28 mouse cellular contexts compared by ENCODE assay signal in the genomic region with DNA sequence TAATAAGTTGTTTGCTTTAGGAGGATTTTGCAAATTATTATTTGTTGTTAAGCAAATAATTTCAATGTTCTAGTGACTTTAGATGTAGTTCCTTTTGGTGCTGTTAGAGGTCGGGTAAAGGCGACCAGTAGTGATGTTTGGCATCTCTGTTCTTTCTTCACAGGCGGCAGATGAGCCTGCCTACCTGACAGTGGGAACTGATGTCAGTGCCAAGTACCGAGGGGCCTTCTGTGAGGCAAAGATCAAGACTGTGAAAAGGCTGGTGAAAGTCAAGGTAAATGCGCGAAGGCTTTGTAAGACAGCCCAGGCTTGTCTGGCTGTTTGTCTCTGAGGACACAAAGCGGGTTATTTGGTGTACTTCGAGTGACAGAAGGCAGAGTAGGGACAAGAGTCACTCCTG. TPM values are rescaled to one million over a fixed set of nuclear protein-coding genes. Genes with fewer than 3 reads are reported as not detected.
A peak's percentile ranks its signal among the peaks of the same experiment; 100 is the strongest.
DNase-seq lines count a peak whose midpoint lies in the region; ATAC-seq and TF ChIP-seq lines count a peak whose summit lies in the region.
"Had no signal": no experiment of that assay in that cellular context is flagged by ENCODE, and none has a peak within 500 bp of the region (broad histone marks: within the 10 kb centered on the region; RNA-seq: fewer than 3 reads in every experiment).

No protein-coding gene starts in this region.

- TF ChIP-seq CTCF in intestine, postnatal 0 days (IDR thresholded peaks at IDR 0.05; ENCODE audit: low read depth), result no peak

- no peaks in the 10 kb centered on the region for H3K9me3 ChIP-seq in intestine, embryonic 14.5 days (ENCODE audit: control insufficient read depth, low read length)
- H3K9me3 ChIP-seq in intestine, postnatal 0 days (ENCODE audit: control insufficient read depth), result no peaks in the 10 kb centered on the region
- H3K9me3 ChIP-seq in limb, embryonic 10.5 days (replicated peaks), result no peaks in the 10 kb centered on the region
- H3K9me3 ChIP-seq: embryonic facial prominence, embryonic 10.5 days; embryonic facial prominence, embryonic 13.5 days; forebrain, embryonic 12.5 days; heart, embryonic 12.5 days; heart, embryonic 15.5 days had no signal

- H3K27me3 ChIP-seq in intestine, embryonic 14.5 days (replicated peaks; ENCODE audit: control insufficient read depth, insufficient read depth, low read length), result no peaks in the 10 kb centered on the region
- no peaks in the 10 kb centered on the region for H3K27me3 ChIP-seq in intestine, postnatal 0 days (replicated peaks; ENCODE audit: control insufficient read depth, insufficient read depth, low read length)
- no peaks in the 10 kb centered on the region for H3K27me3 ChIP-seq in limb, embryonic 10.5 days (ENCODE audit: low read depth, poor library complexity, severe bottlenecking)
- H3K27me3 ChIP-seq: embryonic facial prominence, embryonic 13.5 days; forebrain, embryonic 12.5 days; heart, embryonic 12.5 days; heart, embryonic 15.5 days had no signal

- ATAC-seq in intestine, embryonic 14.5 days (replicated peaks; ENCODE audit: low FRiP score, low TSS enrichment, low read depth), result no peak
- no peak for ATAC-seq in intestine, postnatal 0 days
- ATAC-seq: CD4-positive, CD25-positive, alpha-beta regulatory T cell, adult 4 months; forebrain, embryonic 16.5 days; hindbrain, postnatal 0 days; inflammation-experienced regulatory T-cells, adult 6 months had no signal

- H3K36me3 ChIP-seq in intestine, embryonic 14.5 days (ENCODE audit: control insufficient read depth, insufficient read depth, low read length), result peaks cover 50% of the 10 kb centered on the region
- H3K36me3 ChIP-seq in intestine, postnatal 0 days (ENCODE audit: control insufficient read depth, insufficient read depth), result peaks cover 40% of the 10 kb centered on the region
- peaks cover 51% of the 10 kb centered on the region for H3K36me3 ChIP-seq in limb, embryonic 10.5 days

- H3K27ac ChIP-seq in intestine, embryonic 14.5 days (ENCODE audit: low read depth), result no peak overlapping the region
- H3K27ac ChIP-seq in intestine, postnatal 0 days (ENCODE audit: low read depth, low read length), result no peak overlapping the region
- no peak overlapping the region for H3K27ac ChIP-seq in limb, embryonic 10.5 days
- H3K27ac ChIP-seq: embryonic facial prominence, embryonic 10.5 days; embryonic facial prominence, embryonic 13.5 days; forebrain, embryonic 12.5 days; gastrocnemius, adult 2 months; heart, embryonic 15.5 days; hindbrain, embryonic 14.5 days; hindbrain, postnatal 0 days had no signal

- 93% methylated on average over 8 of the region's 8 CpGs for WGBS in intestine, embryonic 14.5 days
- 86% methylated on average over 8 of the region's 8 CpGs for WGBS in intestine, postnatal 0 days
- 93% methylated on average over 8 of the region's 8 CpGs for WGBS in limb, embryonic 10.5 days

- H3K9ac ChIP-seq in intestine, embryonic 14.5 days (ENCODE audit: low read length), result no peak overlapping the region
- no peak overlapping the region for H3K9ac ChIP-seq in intestine, postnatal 0 days (ENCODE audit: low read depth, low read length)
- H3K9ac ChIP-seq: embryonic facial prominence, embryonic 13.5 days; forebrain, embryonic 12.5 days; heart, embryonic 12.5 days; heart, embryonic 15.5 days; hindbrain, embryonic 14.5 days had no signal

- peaks cover 6% of the 10 kb centered on the region for H3K4me1 ChIP-seq in intestine, embryonic 14.5 days (replicated peaks; ENCODE audit: control insufficient read depth, insufficient read depth, low read length)
- no peaks in the 10 kb centered on the region for H3K4me1 ChIP-seq in intestine, postnatal 0 days (replicated peaks; ENCODE audit: control insufficient read depth, insufficient read depth, low read length)
- H3K4me1 ChIP-seq in limb, embryonic 10.5 days, result peaks cover 12% of the 10 kb centered on the region

- DNase-seq in cerebellum, adult 9-10 months, result peak; percentile 36
- no peak for DNase-seq in cerebellum, postnatal 36 days
- peak; percentile 25 to 47 for DNase-seq in cerebellum, postnatal 25 days
- DNase-seq in cerebellum, postnatal 4 days (ENCODE audit: low spot score in 2 of 2), result no peak
- DNase-seq in intestine, embryonic 14.5 days (ENCODE audit: low spot score), result peak; percentile 49
- peak; percentile 10 for DNase-seq in limb, embryonic 10.5 days (ENCODE audit: low spot score)
- DNase-seq in ovary, postnatal 14 days (ENCODE audit: low spot score), result no peak
- DNase-seq: adrenal gland, adult 2 months; adrenal gland, postnatal 14 days; embryo, embryonic 11 days; gastrocnemius, adult 2 months; gastrocnemius, postnatal 14 days; heart, postnatal 10 days; heart, postnatal 4 days; kidney, adult 11 months; kidney, adult 8-10 months had no signal

- H3K4me3 ChIP-seq in intestine, embryonic 14.5 days (ENCODE audit: low read depth, low read length), result no peak overlapping the region
- H3K4me3 ChIP-seq in intestine, postnatal 0 days (ENCODE audit: low read depth, low read length), result no peak overlapping the region
- H3K4me3 ChIP-seq in limb, embryonic 10.5 days, result no peak overlapping the region
- H3K4me3 ChIP-seq: embryonic facial prominence, embryonic 10.5 days; embryonic facial prominence, embryonic 13.5 days; erythroblast, embryonic 14.5 days; forebrain, embryonic 12.5 days; gastrocnemius, adult 2 months; heart, embryonic 12.5 days; heart, embryonic 15.5 days had no signal

- no peak overlapping the region for H3K4me2 ChIP-seq in intestine, embryonic 14.5 days (ENCODE audit: low read length)
- no peak overlapping the region for H3K4me2 ChIP-seq in intestine, postnatal 0 days (replicated peaks; ENCODE audit: low read depth)
- H3K4me2 ChIP-seq: embryonic facial prominence, embryonic 13.5 days; forebrain, embryonic 12.5 days; heart, embryonic 12.5 days; heart, embryonic 15.5 days; hindbrain, embryonic 14.5 days had no signal

RNA-seq across cellular contexts. Expression of gene Arid4a, which starts 3.4 kb away (rescaled TPM):
- 34.6 and 36.8 TPM in 2 replicates for polyA plus RNA-seq in intestine, embryonic 14.5 days (2014; fragmentation: Nextera tagmentation; extraction: Ambion mirVana)
- polyA plus RNA-seq in intestine, postnatal 0 days (2015; fragmentation: Nextera tagmentation; extraction: Ambion mirVana), result 23.2 and 27.4 TPM in 2 replicates
- 24.8 and 31.2 TPM in 2 replicates for polyA plus RNA-seq in limb, embryonic 10.5 days (2016; fragmentation: Nextera tagmentation; extraction: Ambion mirVana)

RNA-seq across cellular contexts. Expression of gene Psma3, which starts 44.8 kb away (rescaled TPM):
- polyA plus RNA-seq in intestine, embryonic 14.5 days (2014; fragmentation: Nextera tagmentation; extraction: Ambion mirVana), result 593 and 604 TPM in 2 replicates
- 365 and 387 TPM in 2 replicates for polyA plus RNA-seq in intestine, postnatal 0 days (2015; fragmentation: Nextera tagmentation; extraction: Ambion mirVana)
- polyA plus RNA-seq in limb, embryonic 10.5 days (2016; fragmentation: Nextera tagmentation; extraction: Ambion mirVana), result 656 and 733 TPM in 2 replicates

Comparison
In these comparisons a context has a peak if more than half of its experiments do, and no peak if none do; other contexts are left out.
1. DNase-seq: peak in cerebellum, adult 9-10 months (single experiment), cerebellum, postnatal 25 days (2 of 2), intestine, embryonic 14.5 days (single experiment) and limb, embryonic 10.5 days (single experiment); none in cerebellum, postnatal 36 days (0 of 2), cerebellum, postnatal 4 days (0 of 2) and ovary, postnatal 14 days (single experiment).